Mouse (Mus musculus) CH12.LX (cell line): Measurements from ENCODE around the gene Micu1. TPM values are rescaled to one million over a fixed set of nuclear protein-coding genes. Genes with fewer than 3 reads are reported as not detected.

ENCODE experiments used
- DNase-seq: peaks from one replicate; pipeline ENCODE4 v3.0.0-alpha.2; 2013; ENCODE audit errors: extremely low read depth
- H3K27ac ChIP-seq: 2 replicates; pipeline ENCODE4 v1.5.1; 2012; ENCODE audit warnings: low read depth, mild to moderate bottlenecking, control low read depth, moderate library complexity; ENCODE audit not compliant: insufficient read depth
- H3K27me3 ChIP-seq: replicated peaks from 2 replicates; pipeline ENCODE3; 2012; ENCODE audit warnings: inconsistent platforms
- H3K36me3 ChIP-seq, 2 experiments: replicated peaks in 1 of 2; 2 replicates each; pipeline versions ENCODE3 to v1.6.1; 2012; ENCODE audit warnings: inconsistent platforms in 1 of 2, low read length in 1 of 2, mild to moderate bottlenecking in 1 of 2, mixed read lengths in 1 of 2, moderate library complexity in 1 of 2; ENCODE audit not compliant: control insufficient read depth in 1 of 2, insufficient read depth in 1 of 2
- H3K4me1 ChIP-seq, 2 experiments: 2 replicates each; pipeline ENCODE4 v1.6.1; 2012; ENCODE audit warnings: inconsistent platforms in 1 of 2, moderate library complexity in 1 of 2; ENCODE audit not compliant: insufficient read depth in 2 of 2, control insufficient read depth in 1 of 2
- H3K4me2 ChIP-seq: 2 replicates; pipeline ENCODE4 v1.6.1; 2012; ENCODE audit warnings: low read depth, mild to moderate bottlenecking, control low read depth; ENCODE audit not compliant: poor library complexity, insufficient read depth, severe bottlenecking
- H3K4me3 ChIP-seq, 3 experiments: fragments of 150-350 bp in 1 of 3; sonication (generic) in 1 of 3; replicated peaks in 1 of 3; 2 replicates each; pipeline versions ENCODE3 to v1.5.1; 2011 to 2012; ENCODE audit warnings: low read depth in 2 of 3, low read length in 2 of 3, mild to moderate bottlenecking in 2 of 3, moderate library complexity in 2 of 3, control low read depth in 1 of 3, improper control_type of control experiment in 1 of 3, inconsistent platforms in 1 of 3, mixed read lengths in 1 of 3; ENCODE audit not compliant: poor library complexity in 1 of 3
- H3K79me2 ChIP-seq: replicated peaks from 2 replicates; pipeline ENCODE4 v1.6.1; 2012; ENCODE audit warnings: mild to moderate bottlenecking, moderate library complexity; ENCODE audit not compliant: control insufficient read depth, poor library complexity, insufficient read depth, severe bottlenecking; ENCODE audit errors: extremely low read depth
- H3K9ac ChIP-seq: 2 replicates; pipeline ENCODE4 v1.6.1; 2012; ENCODE audit warnings: low read depth, mild to moderate bottlenecking, control low read depth, moderate library complexity; ENCODE audit not compliant: insufficient read depth
- H3K9me3 ChIP-seq: replicated peaks from 2 replicates; pipeline ENCODE3; 2012; ENCODE audit warnings: low read length, inconsistent platforms, mixed read lengths
- BHLHE40 ChIP-seq: IDR thresholded peaks from 2 replicates; pipeline ENCODE4 v1.6.1; 2011; ENCODE audit warnings: mild to moderate bottlenecking, low read depth, low read length, improper control_type of control experiment
- CHD2 ChIP-seq: IDR thresholded peaks from 2 replicates; pipeline ENCODE4 v1.6.1; 2011; ENCODE audit warnings: low read length, improper control_type of control experiment
- CTCF ChIP-seq, 2 experiments: IDR thresholded peaks in 1 of 2; conservative IDR thresholded peaks in 1 of 2; 2 replicates each; pipeline ENCODE4 v1.5.1; 2011 to 2012; ENCODE audit warnings: low read depth in 2 of 2, low read length in 2 of 2, improper control_type of control experiment in 1 of 2, inconsistent platforms in 1 of 2, mild to moderate bottlenecking in 1 of 2, moderate library complexity in 1 of 2
- E2F4 ChIP-seq: IDR thresholded peaks from 2 replicates; pipeline ENCODE4 v1.6.1; 2011; ENCODE audit warnings: low read depth, low read length, improper control_type of control experiment; ENCODE audit not compliant: insufficient replicate concordance
- ELF1 ChIP-seq: IDR thresholded peaks from 2 replicates; pipeline ENCODE4 v1.6.1; 2014; ENCODE audit warnings: low read depth, mild to moderate bottlenecking, inconsistent platforms, low read length, improper control_type of control experiment
- EP300 ChIP-seq: IDR thresholded peaks from 2 replicates; pipeline ENCODE4 v1.6.1; 2011; ENCODE audit warnings: low read length, improper control_type of control experiment
- GABPA ChIP-seq: IDR thresholded peaks from 2 replicates; pipeline ENCODE4 v1.6.1; 2012; ENCODE audit warnings: low read depth, low read length, improper control_type of control experiment, inconsistent platforms; ENCODE audit not compliant: insufficient replicate concordance
- HCFC1 ChIP-seq: IDR thresholded peaks from 2 replicates; pipeline ENCODE4 v1.6.1; 2012; ENCODE audit warnings: low read depth, mild to moderate bottlenecking, inconsistent platforms, low read length, improper control_type of control experiment
- IRF4 ChIP-seq: IDR thresholded peaks from 2 replicates; pipeline ENCODE4 v1.6.1; 2014; ENCODE audit warnings: low read depth, mild to moderate bottlenecking, inconsistent platforms, low read length, improper control_type of control experiment
- JUND ChIP-seq: conservative IDR thresholded peaks from 2 replicates; pipeline ENCODE4 v1.6.1; 2011; ENCODE audit warnings: low read depth, low read length, improper control_type of control experiment
- MAFK ChIP-seq: IDR thresholded peaks from 2 replicates; pipeline ENCODE4 v1.6.1; 2011; ENCODE audit warnings: low read length, improper control_type of control experiment; ENCODE audit not compliant: insufficient replicate concordance
- MEF2A ChIP-seq: IDR thresholded peaks from 2 replicates; pipeline ENCODE4 v1.6.1; 2014; ENCODE audit warnings: low read depth, mild to moderate bottlenecking, inconsistent platforms, low read length, improper control_type of control experiment, borderline replicate concordance
- MXI1 ChIP-seq: IDR thresholded peaks from 2 replicates; pipeline ENCODE4 v1.6.1; 2011; ENCODE audit warnings: mild to moderate bottlenecking, low read depth, low read length, improper control_type of control experiment
- MYC ChIP-seq: IDR thresholded peaks from 2 replicates; pipeline ENCODE4 v1.6.1; 2011; ENCODE audit warnings: low read depth, mild to moderate bottlenecking, improper control_type of control experiment, low read length
- NRF1 ChIP-seq: IDR thresholded peaks from 2 replicates; pipeline ENCODE4 v1.6.1; 2014; ENCODE audit warnings: low read depth, mild to moderate bottlenecking, inconsistent platforms, low read length, improper control_type of control experiment, moderate library complexity
- PAX5 ChIP-seq: IDR thresholded peaks from 2 replicates; pipeline ENCODE4 v1.6.1; 2012; ENCODE audit warnings: low read length, inconsistent platforms, mixed read lengths
- POLR2A ChIP-seq: IDR thresholded peaks from 2 replicates; pipeline ENCODE4 v1.6.1; 2011; ENCODE audit warnings: low read depth, mild to moderate bottlenecking, improper control_type of control experiment, low read length
- POLR2AphosphoS2 ChIP-seq: IDR thresholded peaks from 2 replicates; pipeline ENCODE4 v1.6.1; 2011; ENCODE audit warnings: low read depth, low read length, improper control_type of control experiment
- RAD21 ChIP-seq: IDR thresholded peaks from 2 replicates; pipeline ENCODE4 v1.6.1; 2011; ENCODE audit warnings: low read depth, mild to moderate bottlenecking, low read length, improper control_type of control experiment, moderate library complexity
- RCOR1 ChIP-seq: conservative IDR thresholded peaks from 2 replicates; pipeline ENCODE4 v1.6.1; 2012; ENCODE audit warnings: low read depth, mild to moderate bottlenecking, inconsistent platforms, low read length, improper control_type of control experiment
- SIN3A ChIP-seq: IDR thresholded peaks from 2 replicates; pipeline ENCODE4 v1.6.1; 2012; ENCODE audit warnings: low read length, improper control_type of control experiment, inconsistent platforms
- SMC3 ChIP-seq: IDR thresholded peaks from 2 replicates; pipeline ENCODE4 v1.6.1; 2011; ENCODE audit warnings: low read depth, low read length, improper control_type of control experiment
- TBP ChIP-seq: conservative IDR thresholded peaks from 2 replicates; pipeline ENCODE4 v1.6.1; 2011; ENCODE audit warnings: low read depth, low read length, improper control_type of control experiment
- TCF12 ChIP-seq: IDR thresholded peaks from 2 replicates; pipeline ENCODE4 v1.6.1; 2014; ENCODE audit warnings: low read depth, mild to moderate bottlenecking, inconsistent platforms, low read length, improper control_type of control experiment
- UBTF ChIP-seq: IDR thresholded peaks from 2 replicates; pipeline ENCODE4 v1.6.1; 2012; ENCODE audit warnings: low read depth, mild to moderate bottlenecking, inconsistent platforms, low read length, improper control_type of control experiment, moderate library complexity
- ZC3H11A ChIP-seq: IDR thresholded peaks from 2 replicates; pipeline ENCODE4 v1.6.1; 2012; ENCODE audit warnings: low read depth, mild to moderate bottlenecking, inconsistent platforms, low read length, improper control_type of control experiment
- ZMIZ1 ChIP-seq: IDR thresholded peaks from 2 replicates; pipeline ENCODE4 v1.6.1; 2012; ENCODE audit warnings: low read depth, mild to moderate bottlenecking, inconsistent platforms, low read length, improper control_type of control experiment
- ZNF384 ChIP-seq: IDR thresholded peaks from 2 replicates; pipeline ENCODE4 v1.6.1; 2012; ENCODE audit warnings: low read depth, low read length, improper control_type of control experiment, inconsistent platforms
- dilution Hi-C: fragments of 300-500 bp; cut with MboI; formaldehyde crosslinking; loops from 2 replicates; pipeline ENCODE4 v1.14.3; 2020; ENCODE audit warnings: low sequenced_read_pairs; ENCODE audit not compliant: extremely low pct_unique_long_range_greater_than_20kb, extremely low pct_ligation_motif_present
- in situ Hi-C: fragments of 300-500 bp; cut with MboI; formaldehyde crosslinking; loops from 3 replicates; pipeline ENCODE4 v1.14.3; 2019; ENCODE audit warnings: low sequenced_read_pairs, low pct_ligation_motif_present, low pct_unique_long_range_greater_than_20kb, mixed read lengths
- polyA plus RNA-seq: library from polyadenylated mRNA; unstranded; fragments of >175 nt; gene quantifications from 2 replicates; pipeline ENCODE4 v1.2.1, GENCODE M21; 2012; ENCODE audit warnings: low read depth; ENCODE audit not compliant: insufficient read length
- total RNA-seq, 2 experiments: library from RNA; depleted of rRNA; stranded (reverse); fragments of 300-350 nt in 1 of 2; fragments of >200 nt in 1 of 2; gene quantifications; 2 replicates each; pipeline ENCODE4 v1.2.3; 2012 to 2014

Gene Micu1
- total and polyA plus RNA-seq, 3 experiments, result 23.1 to 37.1 (median 29.3) TPM

DNA sequence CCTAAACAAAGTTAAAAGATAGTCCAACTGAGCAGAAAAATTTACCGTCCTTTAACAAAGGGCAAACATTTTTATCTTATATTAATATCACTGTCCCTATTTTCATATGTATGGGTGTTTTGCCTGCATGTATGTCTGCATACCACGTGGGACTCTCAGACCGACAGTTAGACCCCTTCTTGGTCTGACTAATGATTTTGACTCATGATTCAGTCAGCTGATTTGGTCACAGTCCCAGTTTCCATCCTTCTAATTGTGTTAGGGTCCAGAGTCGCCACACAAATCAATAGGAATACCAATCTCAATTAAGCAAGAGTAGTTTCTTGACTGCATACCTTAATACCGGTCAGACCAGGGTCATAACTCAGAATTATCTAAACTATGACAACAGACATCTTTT lies 118.6 kb downstream of the Micu1 start:
- Histone ChIP-seq H3K4me1 (peaks cover 2 to 6% of the 10 kb centered on the region in 2 experiments; a peak in 3 of 4 replicates), H3K4me2 (no peak overlapping the region), H3K79me2 (no peaks in the 10 kb centered on the region), H3K4me3 (no peak overlapping the region), H3K9me3 (no peaks in the 10 kb centered on the region), H3K36me3 (peaks cover 0 to 21% of the 10 kb centered on the region in 2 experiments), H3K9ac (no peak overlapping the region), H3K27me3 (no peaks in the 10 kb centered on the region)
- in situ Hi-C loops, result loop anchor here (25.0 kb wide), 1 partner anchor 334 kb away; no protein-coding TSS in a partner anchor
- DNase-seq, result no peak
- TF ChIP-seq RAD21 (no peak), IRF4 (no peak), JUND (no peak), PAX5 (no peak), CTCF (conservative IDR thresholded peaks at IDR 0.05 in 1 of 2, IDR thresholded peaks at IDR 0.05 in 1 of 2; ENCODE audit: low read depth in 2 of 2, low read length in 2 of 2) (no peak), ELF1 (no peak), ZMIZ1 (no peak), HCFC1 (no peak), CHD2 (no peak), GABPA (no peak), BHLHE40 (no peak), POLR2A (no peak), MEF2A (no peak), MXI1 (no peak), SMC3 (no peak), NRF1 (no peak), EP300 (no peak), TCF12 (no peak), ZNF384 (no peak), E2F4 (no peak)
- TF ChIP-seq, all 38 proteins: peak for 0
- H3K27ac ChIP-seq, result no peak overlapping the region
- dilution Hi-C loops, result no loop called here

DNA sequence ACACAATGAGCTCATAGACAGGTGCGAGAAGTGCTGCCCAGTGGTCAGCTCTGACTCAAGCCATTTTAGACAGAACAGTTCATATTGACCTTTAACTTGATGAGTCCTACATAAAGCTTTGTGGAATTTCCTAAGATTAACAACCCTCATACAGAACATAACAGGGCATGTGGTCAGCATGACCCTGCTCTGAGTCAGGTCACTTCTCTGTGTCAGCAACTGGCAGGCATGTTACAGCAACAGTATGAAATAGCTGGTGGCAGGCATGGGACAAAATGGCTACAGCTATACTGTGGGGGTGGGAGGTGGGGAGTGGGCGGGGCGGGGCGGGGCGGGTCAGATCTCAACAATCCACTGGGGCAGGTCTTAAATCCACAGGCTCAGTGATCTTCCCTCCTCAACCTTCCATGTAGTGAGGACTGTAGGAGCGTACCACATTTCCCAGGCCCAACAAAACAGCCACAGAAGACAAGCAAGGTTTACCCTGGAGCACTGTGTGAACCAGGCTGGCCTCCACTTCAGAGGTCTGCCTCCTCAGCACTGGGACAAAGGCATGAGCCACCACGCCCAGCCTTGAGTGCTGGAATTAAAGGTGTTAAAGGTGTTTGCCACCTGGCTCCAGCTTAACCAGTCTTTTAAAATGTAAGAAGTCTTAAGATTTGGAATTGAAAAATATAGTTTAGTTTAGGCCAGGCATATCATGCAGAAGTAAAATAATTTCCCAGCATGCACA lies 119.2 kb downstream of the Micu1 start:
- Histone ChIP-seq H3K79me2 (no peaks in the 10 kb centered on the region), H3K27ac (no peak overlapping the region), H3K9ac (no peak overlapping the region), H3K36me3 (peaks cover 0 to 21% of the 10 kb centered on the region in 2 experiments), H3K4me2 (no peak overlapping the region), H3K4me1 (peaks cover 2 to 6% of the 10 kb centered on the region in 2 experiments; a peak in 3 of 4 replicates), H3K4me3 (no peak overlapping the region), H3K9me3 (no peaks in the 10 kb centered on the region), H3K27me3 (no peaks in the 10 kb centered on the region)
- dilution Hi-C loops, result no loop called here
- in situ Hi-C loops, result loop anchor here (25.0 kb wide), 1 partner anchor 334 kb away; no protein-coding TSS in a partner anchor
- no peak for TF ChIP-seq PAX5
- TF ChIP-seq UBTF, result no peak
- TF ChIP-seq HCFC1, result no peak
- TF ChIP-seq MYC, result no peak
- TF ChIP-seq IRF4, result no peak
- no peak for TF ChIP-seq EP300
- no peak for TF ChIP-seq TBP
- no peak for TF ChIP-seq POLR2A
- no peak for TF ChIP-seq CTCF (conservative IDR thresholded peaks at IDR 0.05 in 1 of 2, IDR thresholded peaks at IDR 0.05 in 1 of 2; ENCODE audit: low read depth in 2 of 2, low read length in 2 of 2)
- TF ChIP-seq POLR2AphosphoS2, result no peak
- no peak for TF ChIP-seq SIN3A
- TF ChIP-seq MAFK, result no peak
- no peak for TF ChIP-seq JUND
- TF ChIP-seq ZC3H11A, result no peak
- TF ChIP-seq RCOR1, result no peak
- no peak for TF ChIP-seq BHLHE40
- DNase-seq, result no peak
